Mouse (Mus musculus): ENCODE results near the gene Eps8. TPM values are rescaled to one million over a fixed set of nuclear protein-coding genes. Genes with fewer than 3 reads are reported as not detected.

The Eps8 gene
- polyA plus RNA-seq, 1 experiment = 50.4 TPM

DNA sequence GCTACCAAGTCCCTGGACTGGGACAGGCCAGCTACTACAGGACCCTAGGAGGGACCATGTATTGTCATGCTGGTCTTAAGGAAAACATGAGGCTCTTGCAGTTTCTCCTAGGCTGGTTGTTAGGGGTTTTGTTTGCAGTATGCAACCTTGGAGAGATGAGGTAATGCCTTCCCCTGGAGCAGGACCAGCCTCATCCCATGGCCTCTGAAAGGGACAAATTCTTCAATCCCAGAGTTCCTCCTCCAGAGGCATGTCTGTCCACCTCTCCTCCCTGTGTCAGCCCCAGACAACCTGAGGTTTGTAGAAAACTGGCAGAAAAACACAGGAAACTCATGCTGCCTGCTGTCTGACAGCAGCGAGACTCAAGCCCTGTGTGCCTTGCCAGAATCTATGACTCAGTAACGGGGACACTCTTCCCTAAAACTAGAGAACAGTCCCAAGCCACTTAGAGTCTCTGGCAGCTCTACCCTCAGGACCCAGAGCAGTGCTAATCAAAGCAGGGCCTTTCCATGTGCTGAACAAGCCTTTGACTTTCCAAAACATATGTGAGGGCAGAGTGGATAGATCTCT lies 36.0 kb upstream of the Eps8 start:
- TF ChIP-seq CTCF (IDR thresholded peaks at IDR 0.05; ENCODE audit: borderline replicate concordance, insufficient read depth, low read depth, low read length) = no peak
- TF ChIP-seq POLR2A (IDR thresholded peaks at IDR 0.05; ENCODE audit: borderline replicate concordance, insufficient read depth, low read length) = no peak
- peak in 1 of 2 experiments; percentile 42 for DNase-seq
- H3K27ac ChIP-seq (ENCODE audit: insufficient read depth, low read length) = no peak overlapping the region
- no peaks in the 10 kb centered on the region for H3K4me1 ChIP-seq (ENCODE audit: control insufficient read depth, insufficient read depth, low read length)
- no peaks in the 10 kb centered on the region for H3K27me3 ChIP-seq (ENCODE audit: control insufficient read depth, insufficient read depth, low read length)
- no peak overlapping the region for H3K4me3 ChIP-seq (replicated peaks; ENCODE audit: insufficient read depth, low read depth, low read length)
- WGBS = 3% methylated on average over 2 of the region's 2 CpGs

DNA sequence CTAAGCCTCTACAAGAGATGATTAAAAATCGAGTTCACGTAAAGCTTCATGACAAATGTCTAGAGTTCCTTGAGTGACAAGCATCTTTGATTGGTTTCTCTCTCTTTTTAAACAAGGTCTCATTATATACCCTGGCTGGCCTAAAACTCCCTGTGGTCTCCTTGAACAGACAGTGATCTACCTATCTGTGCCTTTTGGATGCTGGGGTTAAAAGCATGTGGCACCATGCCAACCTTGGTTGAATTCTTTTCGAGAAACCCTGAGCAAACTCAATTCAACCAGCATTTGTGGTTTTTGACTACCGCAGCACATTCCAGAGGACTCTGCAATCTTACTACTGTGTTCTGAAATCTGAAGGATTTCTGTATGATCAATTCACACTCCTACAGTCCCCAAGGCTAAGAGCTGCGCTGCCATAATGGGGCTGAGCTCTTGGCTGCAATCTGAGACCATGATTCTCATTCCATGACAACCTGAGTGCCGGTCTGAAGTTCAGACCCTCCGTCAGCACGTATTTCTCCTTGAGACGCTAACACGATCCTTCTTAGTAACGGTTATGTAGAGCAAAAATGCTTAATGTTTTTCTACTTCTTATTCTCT lies 33.9 kb upstream of the Eps8 start:
- DNase-seq = no peak
- Histone ChIP-seq H3K4me1 (ENCODE audit: control insufficient read depth, insufficient read depth, low read length) (no peaks in the 10 kb centered on the region), H3K4me3 (replicated peaks; ENCODE audit: insufficient read depth, low read depth, low read length) (no peak overlapping the region), H3K27me3 (ENCODE audit: control insufficient read depth, insufficient read depth, low read length) (no peaks in the 10 kb centered on the region), H3K27ac (ENCODE audit: insufficient read depth, low read length) (no peak overlapping the region)
- no peak for TF ChIP-seq CTCF (IDR thresholded peaks at IDR 0.05; ENCODE audit: borderline replicate concordance, insufficient read depth, low read depth, low read length)
- no peak for TF ChIP-seq POLR2A (IDR thresholded peaks at IDR 0.05; ENCODE audit: borderline replicate concordance, insufficient read depth, low read length)
- WGBS = 84% methylated on average over 11 of the region's 11 CpGs

DNA sequence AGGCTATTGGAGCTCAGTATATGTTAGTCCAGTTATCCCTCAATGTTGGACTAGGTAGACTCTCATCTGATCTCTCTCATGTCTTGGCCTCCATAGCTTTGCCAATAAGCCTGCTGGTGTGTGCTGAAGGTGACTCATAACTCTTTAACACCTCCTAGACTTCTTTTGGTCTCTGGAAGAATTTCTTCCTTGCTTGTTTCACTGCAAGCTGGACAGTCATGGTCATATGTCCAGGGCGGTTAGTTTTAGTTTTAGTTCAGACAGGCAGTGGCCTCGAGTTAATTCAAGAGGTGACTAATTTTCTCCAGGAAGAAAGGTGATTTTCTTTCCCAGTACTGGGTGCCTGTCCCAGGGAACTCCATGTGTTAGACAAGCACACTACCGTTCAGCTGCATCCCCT lies 33.4 kb upstream of the Eps8 start:
- no peak for DNase-seq
- Histone ChIP-seq H3K27me3 (ENCODE audit: control insufficient read depth, insufficient read depth, low read length) (no peaks in the 10 kb centered on the region), H3K27ac (ENCODE audit: insufficient read depth, low read length) (no peak overlapping the region), H3K4me3 (replicated peaks; ENCODE audit: insufficient read depth, low read depth, low read length) (no peak overlapping the region), H3K4me1 (ENCODE audit: control insufficient read depth, insufficient read depth, low read length) (no peaks in the 10 kb centered on the region)
- no peak for TF ChIP-seq CTCF (IDR thresholded peaks at IDR 0.05; ENCODE audit: borderline replicate concordance, insufficient read depth, low read depth, low read length)
- TF ChIP-seq POLR2A (IDR thresholded peaks at IDR 0.05; ENCODE audit: borderline replicate concordance, insufficient read depth, low read length) = no peak
- 94% methylated on average over 3 of the region's 3 CpGs for WGBS

DNA sequence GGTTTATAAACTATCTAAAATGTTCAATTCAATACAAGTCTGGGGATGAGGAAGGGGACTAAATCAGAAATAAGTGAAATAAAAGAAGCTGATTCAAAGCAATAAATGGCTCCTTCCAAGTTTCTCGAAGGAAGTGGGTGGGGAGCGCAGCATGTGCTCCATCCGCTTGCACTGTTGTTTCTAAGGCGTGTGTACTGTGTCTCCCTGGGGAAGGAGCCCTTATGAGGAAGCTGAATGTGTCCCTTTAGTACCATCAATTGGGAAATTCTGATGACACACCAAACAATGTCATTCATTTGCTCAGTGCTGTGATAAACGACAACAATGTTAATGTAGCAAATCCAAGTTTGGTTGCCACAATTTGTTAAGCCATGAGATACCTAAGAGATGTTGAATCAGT lies 33.0 kb upstream of the Eps8 start:
- Histone ChIP-seq H3K4me1 (ENCODE audit: control insufficient read depth, insufficient read depth, low read length) (no peaks in the 10 kb centered on the region), H3K4me3 (replicated peaks; ENCODE audit: insufficient read depth, low read depth, low read length) (no peak overlapping the region), H3K27me3 (ENCODE audit: control insufficient read depth, insufficient read depth, low read length) (no peaks in the 10 kb centered on the region), H3K27ac (ENCODE audit: insufficient read depth, low read length) (no peak overlapping the region)
- no peak for TF ChIP-seq CTCF (IDR thresholded peaks at IDR 0.05; ENCODE audit: borderline replicate concordance, insufficient read depth, low read depth, low read length)
- TF ChIP-seq POLR2A (IDR thresholded peaks at IDR 0.05; ENCODE audit: borderline replicate concordance, insufficient read depth, low read length) = no peak
- WGBS = 93% methylated on average over 5 of the region's 5 CpGs
- no peak for DNase-seq

DNA sequence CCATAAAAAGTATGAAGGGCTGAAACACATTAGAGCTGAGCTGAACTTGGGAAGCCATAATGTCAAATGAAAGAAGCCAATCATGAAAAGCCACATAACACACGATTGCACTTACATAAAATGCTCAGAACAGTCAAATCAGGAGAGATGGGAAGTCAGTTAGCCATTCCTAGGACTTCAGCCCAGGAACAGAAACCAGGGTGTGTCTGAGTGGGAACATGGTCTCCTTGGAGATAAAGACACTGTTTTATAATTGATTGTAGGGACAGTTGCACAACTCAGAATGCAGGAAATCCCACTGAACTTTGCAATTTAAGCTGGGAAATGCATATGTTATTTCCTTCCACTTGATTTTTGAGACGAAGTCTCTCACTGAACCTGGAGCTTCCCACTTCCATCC lies 28.0 kb upstream of the Eps8 start:
- no peaks in the 10 kb centered on the region for H3K4me1 ChIP-seq (ENCODE audit: control insufficient read depth, insufficient read depth, low read length)
- WGBS = 87% methylated on average over 2 of the region's 2 CpGs
- H3K4me3 ChIP-seq (replicated peaks; ENCODE audit: insufficient read depth, low read depth, low read length) = no peak overlapping the region
- TF ChIP-seq CTCF (IDR thresholded peaks at IDR 0.05; ENCODE audit: borderline replicate concordance, insufficient read depth, low read depth, low read length) (no peak), POLR2A (IDR thresholded peaks at IDR 0.05; ENCODE audit: borderline replicate concordance, insufficient read depth, low read length) (no peak)
- no peak overlapping the region for H3K27ac ChIP-seq (ENCODE audit: insufficient read depth, low read length)
- no peaks in the 10 kb centered on the region for H3K27me3 ChIP-seq (ENCODE audit: control insufficient read depth, insufficient read depth, low read length)
- no peak for DNase-seq

DNA sequence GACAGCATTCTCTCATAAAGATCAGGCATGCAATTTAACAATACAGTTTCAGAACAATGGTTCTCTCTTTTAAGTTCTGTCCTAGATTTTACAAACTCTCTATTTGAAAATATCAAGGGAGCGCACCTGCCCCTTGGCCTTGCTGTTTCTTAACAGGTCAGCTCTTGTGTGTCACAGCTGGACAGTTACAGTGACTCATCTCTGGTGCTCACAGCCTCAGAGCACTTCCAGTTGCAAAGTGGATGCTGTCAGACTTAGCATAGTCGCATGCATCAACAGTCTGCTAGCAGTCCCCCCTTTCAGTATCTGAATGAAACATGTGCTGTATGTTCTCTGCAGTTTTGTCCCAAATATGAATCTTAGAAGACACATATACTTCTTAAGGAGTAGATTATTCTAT lies 26.3 kb upstream of the Eps8 start:
- no peak overlapping the region for H3K27ac ChIP-seq (ENCODE audit: insufficient read depth, low read length)
- no peaks in the 10 kb centered on the region for H3K4me1 ChIP-seq (ENCODE audit: control insufficient read depth, insufficient read depth, low read length)
- no peak overlapping the region for H3K4me3 ChIP-seq (replicated peaks; ENCODE audit: insufficient read depth, low read depth, low read length)
- 87% methylated on average over 2 of the region's 2 CpGs for WGBS
- no peak for DNase-seq
- H3K27me3 ChIP-seq (ENCODE audit: control insufficient read depth, insufficient read depth, low read length) = no peaks in the 10 kb centered on the region; the same call in 1 of the 2 replicates
- TF ChIP-seq CTCF (IDR thresholded peaks at IDR 0.05; ENCODE audit: borderline replicate concordance, insufficient read depth, low read depth, low read length) (no peak), POLR2A (IDR thresholded peaks at IDR 0.05; ENCODE audit: borderline replicate concordance, insufficient read depth, low read length) (no peak)

DNA sequence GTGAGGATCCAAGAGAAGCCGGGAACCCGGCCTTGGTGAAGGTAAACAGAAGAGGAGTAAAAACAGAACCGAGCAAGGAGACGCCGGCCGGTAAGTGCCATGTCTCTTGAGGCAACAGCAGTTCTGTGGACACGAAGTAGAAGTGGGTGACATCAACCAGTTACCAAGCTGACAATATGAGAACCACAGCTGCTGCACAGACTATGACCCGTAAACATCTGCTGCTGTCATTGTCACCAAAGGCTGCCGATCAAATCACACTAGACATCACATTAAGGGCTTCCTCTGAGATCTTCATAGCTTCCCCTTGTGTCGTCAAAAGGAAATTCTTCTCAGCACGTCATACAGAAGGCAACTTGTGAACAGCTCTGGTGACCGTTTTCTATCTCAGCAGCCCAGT lies 21.9 kb upstream of the Eps8 start:
- Histone ChIP-seq H3K4me3 (replicated peaks; ENCODE audit: insufficient read depth, low read depth, low read length) (no peak overlapping the region), H3K27me3 (ENCODE audit: control insufficient read depth, insufficient read depth, low read length) (no peaks in the 10 kb centered on the region; the same call in 1 of the 2 replicates), H3K27ac (ENCODE audit: insufficient read depth, low read length) (no peak overlapping the region), H3K4me1 (ENCODE audit: control insufficient read depth, insufficient read depth, low read length) (no peaks in the 10 kb centered on the region)
- DNase-seq = no peak
- TF ChIP-seq CTCF (IDR thresholded peaks at IDR 0.05; ENCODE audit: borderline replicate concordance, insufficient read depth, low read depth, low read length) (no peak), POLR2A (IDR thresholded peaks at IDR 0.05; ENCODE audit: borderline replicate concordance, insufficient read depth, low read length) (no peak)
- WGBS = 89% methylated on average over 12 of the region's 12 CpGs

DNA sequence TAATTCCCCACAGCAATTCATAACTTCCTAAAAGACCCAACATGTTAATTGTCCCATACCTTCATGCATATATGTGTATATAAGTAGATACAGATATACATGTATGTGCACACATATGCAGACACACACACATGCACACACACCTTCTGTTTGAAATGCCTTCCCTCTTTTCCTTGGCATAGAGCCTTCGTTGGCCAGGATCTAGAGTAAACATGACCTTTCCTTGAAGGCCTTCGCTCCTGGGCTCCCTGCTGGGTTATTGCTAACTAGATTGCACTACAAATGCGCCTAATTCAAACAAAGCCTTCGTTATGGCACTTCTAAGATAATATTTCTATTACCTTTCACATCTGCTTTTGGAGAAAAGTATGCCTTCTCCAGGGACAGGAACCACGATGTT lies 20.9 kb upstream of the Eps8 start:
- 70% methylated on average over 5 of the region's 5 CpGs for WGBS
- TF ChIP-seq POLR2A (IDR thresholded peaks at IDR 0.05; ENCODE audit: borderline replicate concordance, insufficient read depth, low read length) (no peak), CTCF (IDR thresholded peaks at IDR 0.05; ENCODE audit: borderline replicate concordance, insufficient read depth, low read depth, low read length) (no peak)
- H3K4me3 ChIP-seq (replicated peaks; ENCODE audit: insufficient read depth, low read depth, low read length) = no peak overlapping the region
- H3K4me1 ChIP-seq (ENCODE audit: control insufficient read depth, insufficient read depth, low read length) = no peaks in the 10 kb centered on the region
- H3K27me3 ChIP-seq (ENCODE audit: control insufficient read depth, insufficient read depth, low read length) = no peaks in the 10 kb centered on the region; the same call in 1 of the 2 replicates
- H3K27ac ChIP-seq (ENCODE audit: insufficient read depth, low read length) = no peak overlapping the region
- no peak for DNase-seq
